In the genomic region with DNA sequence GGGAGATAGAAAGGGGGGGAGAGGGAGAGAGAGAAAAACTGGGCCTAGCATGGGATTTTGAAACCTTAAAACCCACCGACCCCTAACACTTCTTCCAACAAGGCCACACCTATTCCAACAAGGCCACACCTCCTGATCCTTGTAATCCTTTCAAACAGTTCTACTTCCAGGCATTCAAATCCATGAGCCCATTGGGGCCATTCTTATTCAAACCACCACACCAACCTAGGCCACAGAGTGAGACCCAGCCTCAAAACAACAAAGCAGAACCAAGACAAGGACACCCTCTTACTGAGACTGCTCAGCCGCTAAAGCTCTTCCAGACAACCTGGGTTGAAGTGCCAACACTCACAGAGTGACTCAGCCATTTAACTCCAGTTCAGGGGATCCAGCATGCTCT, we compare ENCODE assay signal across 25 mouse cellular contexts. TPM values are rescaled to one million over a fixed set of nuclear protein-coding genes. Genes with fewer than 3 reads are reported as not detected.
"Had no signal": no experiment of that assay in that cellular context is flagged by ENCODE, and none has a peak within 500 bp of the region (broad histone marks: within the 10 kb centered on the region; RNA-seq: fewer than 3 reads in every experiment).

No protein-coding gene starts in this region.

- H3K27me3 ChIP-seq: midbrain, embryonic 12.5 days; neural tube, embryonic 13.5 days; neural tube, embryonic 15.5 days had no signal

- DNase-seq: lung, adult 18-20 months; lung, embryonic 14.5 days; lung, postnatal 10 days; lung, postnatal 4 days; midbrain, embryonic 14.5 days; retina, postnatal 1 day; right cerebral cortex, adult 18-20 months; right cerebral cortex, postnatal 25 days; right cerebral cortex, postnatal 4 days; spleen, adult 18-20 months; thymus, adult 18-20 months; thymus, postnatal 14 days; thymus, postnatal 36 days had no signal

- ATAC-seq: midbrain, embryonic 16.5 days had no signal

RNA-seq across cellular contexts. Expression of gene L3mbtl1, which starts 7.5 kb away (rescaled TPM):
- polyA plus RNA-seq: myocyte; small intestine, adult 2 months had no signal

RNA-seq across cellular contexts. Expression of gene Sgk2, which starts 36.4 kb away (rescaled TPM):
- total RNA-seq: megakaryocyte, adult 5-6 weeks; megakaryocyte-erythroid progenitor cell, adult 5-6 weeks had no signal
- polyA plus RNA-seq: lung, embryonic 14.5 days; lung, embryonic 16.5 days; midbrain, embryonic 10.5 days; midbrain, embryonic 12.5 days; midbrain, embryonic 16.5 days; myocyte; neural tube, embryonic 11.5 days; neural tube, embryonic 13.5 days; stomach, embryonic 14.5 days had no signal
